Mouse (Mus musculus) liver, embryonic 15.5 days (tissue): ENCODE measurements around the gene Zbtb16. TPM values are rescaled to one million over a fixed set of nuclear protein-coding genes. Genes with fewer than 3 reads are reported as not detected.

Source experiments
- ATAC-seq: fragments of 200-750 bp; cut with Nextera tagmentation; 2 replicates; pipeline ENCODE4 v1.8.0; 2017; ENCODE audit warnings: moderate number of reproducible peaks, mild to moderate bottlenecking, moderate library complexity; ENCODE audit not compliant: insufficient read depth
- H3K27ac ChIP-seq: fragments of 300-500 bp; sonication (generic); replicated peaks from 2 replicates; pipeline ENCODE4 v1.5.1; 2015; ENCODE audit warnings: mild to moderate bottlenecking, inconsistent platforms
- H3K27me3 ChIP-seq: fragments of 300-500 bp; sonication (generic); 2 replicates; pipeline ENCODE4 v1.6.1; 2015; ENCODE audit warnings: mild to moderate bottlenecking, inconsistent platforms
- H3K36me3 ChIP-seq: fragments of 300-500 bp; sonication (generic); replicated peaks from 2 replicates; pipeline ENCODE4 v1.6.1; 2015; ENCODE audit warnings: moderate library complexity, mild to moderate bottlenecking, inconsistent platforms
- H3K4me1 ChIP-seq: fragments of 300-500 bp; sonication (generic); replicated peaks from 2 replicates; pipeline ENCODE4 v1.6.1; 2015; ENCODE audit warnings: inconsistent platforms
- H3K4me2 ChIP-seq: fragments of 300-500 bp; sonication (generic); 2 replicates; pipeline ENCODE4 v1.6.1; 2015; ENCODE audit warnings: moderate library complexity, mild to moderate bottlenecking, inconsistent platforms
- H3K4me3 ChIP-seq: fragments of 300-500 bp; sonication (generic); replicated peaks from 2 replicates; pipeline ENCODE4 v1.5.1; 2015; ENCODE audit warnings: mild to moderate bottlenecking, inconsistent platforms
- H3K9ac ChIP-seq: fragments of 300-500 bp; sonication (generic); 2 replicates; pipeline ENCODE4 v1.6.1; 2015; ENCODE audit warnings: moderate library complexity, mild to moderate bottlenecking, inconsistent platforms
- H3K9me3 ChIP-seq: fragments of 300-500 bp; sonication (generic); replicated peaks from 2 replicates; pipeline ENCODE4 v1.6.1; 2016; ENCODE audit warnings: inconsistent platforms
- WGBS: fragments of 180-500 bp; shearing (Covaris S2); methylation state at CpG from one replicate; pipeline ENCODE4 v1.1.7; 2015; ENCODE audit warnings: mixed read lengths; ENCODE audit not compliant: insufficient replicate concordance; 5-methylcytosine and 5-hydroxymethylcytosine counted together
- polyA plus RNA-seq: library from polyadenylated mRNA; unstranded; fragments of >200 nt; fragmentation: Nextera tagmentation; extraction: Ambion mirVana; gene quantifications from 2 replicates; pipeline ENCODE4 v1.2.1, GENCODE M21; 2015

The Zbtb16 gene
- polyA plus RNA-seq, 1 experiment from 2014 or later: 0.54 TPM

- WGBS: 74% methylated on average over 14 of the region's 14 CpGs
- H3K36me3 ChIP-seq: no peaks in the 10 kb centered on the region
- no peaks in the 10 kb centered on the region for H3K9me3 ChIP-seq
- no peak overlapping the region for H3K9ac ChIP-seq
- H3K4me1 ChIP-seq: peaks cover 31% of the 10 kb centered on the region
- H3K27me3 ChIP-seq: 0 out of 2 replicates have a peak, but pooled peaks cover 6% of the 10 kb centered on the region
- H3K4me2 ChIP-seq: no peak overlapping the region
- no peak overlapping the region for H3K4me3 ChIP-seq
- no peak for ATAC-seq
- no peak overlapping the region for H3K27ac ChIP-seq
These were observed 94.5 kb downstream of the Zbtb16 start for GRCm38 (mm10) chr9:48741433-48742077.

DNA sequence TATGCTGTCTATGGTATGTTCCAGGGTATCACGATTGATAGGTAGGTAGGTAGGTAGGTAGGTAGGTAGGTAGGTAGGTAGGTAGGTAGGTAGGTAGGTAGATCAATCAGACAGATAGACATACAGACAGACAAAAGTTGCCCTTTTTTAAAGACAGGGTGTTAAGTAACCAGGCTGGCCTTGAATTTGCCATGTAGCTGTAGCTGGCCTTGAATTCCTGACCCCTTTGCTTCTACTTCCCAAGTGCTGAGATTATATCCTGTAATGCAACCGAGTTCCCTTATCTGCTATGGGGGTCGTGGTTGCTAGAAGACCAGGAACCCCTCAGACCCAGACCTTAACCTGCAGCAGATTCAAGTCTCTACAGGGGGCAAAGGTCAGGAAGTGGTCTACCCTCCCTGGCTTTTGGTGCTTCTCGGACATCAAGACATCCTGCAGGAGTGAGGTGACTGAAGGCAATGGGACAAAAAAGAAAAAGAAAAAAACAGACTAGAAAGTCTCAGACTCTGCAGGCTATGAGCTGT is 95.2 kb downstream of the Zbtb16 start:
- no peaks in the 10 kb centered on the region for H3K36me3 ChIP-seq
- peaks cover 28% of the 10 kb centered on the region for H3K4me1 ChIP-seq
- ATAC-seq: no peak
- 39% methylated on average over 4 of the region's 4 CpGs for WGBS
- H3K27me3 ChIP-seq: 0 out of 2 replicates have a peak, but pooled peaks cover 6% of the 10 kb centered on the region
- no peak overlapping the region for H3K27ac ChIP-seq
- no peak overlapping the region for H3K4me2 ChIP-seq
- H3K4me3 ChIP-seq: no peak overlapping the region
- H3K9ac ChIP-seq: no peak overlapping the region
- no peaks in the 10 kb centered on the region for H3K9me3 ChIP-seq

DNA sequence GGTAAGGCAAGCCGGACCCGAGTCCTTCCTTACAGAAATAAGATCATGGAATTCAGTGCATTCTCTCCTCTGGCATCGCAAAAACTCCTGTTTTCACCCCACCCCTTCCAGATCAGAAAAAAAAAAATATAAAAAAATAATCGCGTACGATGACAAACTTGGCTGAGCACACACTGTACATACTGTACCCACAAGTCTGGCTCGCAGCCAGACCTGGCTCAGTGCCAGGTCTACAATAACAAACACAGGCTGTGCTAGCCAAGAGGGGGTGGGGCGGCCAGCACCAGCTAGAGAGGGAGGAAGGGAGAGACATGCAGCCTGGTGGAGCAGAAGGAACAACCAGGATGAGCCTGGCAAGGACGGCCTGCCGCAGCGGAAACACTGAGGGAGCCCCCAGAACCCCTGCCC is 95.9 kb downstream of the Zbtb16 start:
- Histone ChIP-seq H3K36me3 (no peaks in the 10 kb centered on the region), H3K27ac (no peak overlapping the region), H3K4me3 (no peak overlapping the region), H3K27me3 (0 out of 2 replicates have a peak, but pooled peaks cover 13% of the 10 kb centered on the region), H3K4me1 (peaks cover 22% of the 10 kb centered on the region), H3K4me2 (peak overlapping the region; percentile 23), H3K9me3 (no peaks in the 10 kb centered on the region), H3K9ac (no peak overlapping the region)
- peak; percentile 78 for ATAC-seq
- WGBS: 36% methylated on average over 11 of the region's 11 CpGs

DNA sequence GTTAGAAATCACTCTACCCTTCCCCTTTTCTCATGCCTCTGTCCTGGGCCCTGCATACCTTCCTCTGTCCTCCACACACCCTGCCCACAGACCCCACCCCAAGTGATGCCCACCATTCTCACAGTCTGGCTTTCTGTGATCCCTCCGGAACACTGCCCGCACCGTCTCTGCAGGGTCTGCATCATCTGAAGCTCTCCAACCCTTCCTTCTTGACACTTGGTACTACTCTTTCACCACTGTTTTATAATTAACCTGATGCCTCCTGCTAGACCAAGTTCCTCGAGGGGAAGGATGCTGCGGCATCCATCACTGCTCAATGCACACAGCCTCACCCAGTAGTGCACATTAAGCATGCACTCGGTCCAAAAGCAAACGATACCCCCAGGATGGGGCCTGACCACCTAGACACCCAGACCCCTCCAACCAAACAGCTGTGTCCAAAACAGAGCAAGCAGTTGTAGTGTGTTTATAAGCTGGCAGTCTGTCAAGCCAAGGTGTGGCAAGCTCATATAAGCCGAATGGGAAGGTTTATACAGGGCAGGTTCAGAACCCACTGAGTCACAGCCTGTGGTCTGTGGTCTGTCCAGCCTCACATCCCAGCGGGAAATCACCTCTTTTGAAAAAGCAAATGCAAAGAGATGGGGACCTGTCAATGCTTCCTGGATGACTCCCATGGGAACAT is 97.1 kb downstream of the Zbtb16 start:
- no peak overlapping the region for H3K27ac ChIP-seq
- 0 out of 2 replicates have a peak, but pooled peaks cover 13% of the 10 kb centered on the region for H3K27me3 ChIP-seq
- peaks cover 11% of the 10 kb centered on the region for H3K4me1 ChIP-seq
- H3K4me3 ChIP-seq: no peak overlapping the region
- no peak overlapping the region for H3K4me2 ChIP-seq
- ATAC-seq: no peak
- WGBS: 75% methylated on average over 9 of the region's 9 CpGs
- no peaks in the 10 kb centered on the region for H3K36me3 ChIP-seq
- no peak overlapping the region for H3K9ac ChIP-seq
- no peaks in the 10 kb centered on the region for H3K9me3 ChIP-seq

GRCm38 (mm10) chr9:48737911-48738310 is 98.1 kb downstream of the Zbtb16 start:
- no peak overlapping the region for H3K4me3 ChIP-seq
- H3K36me3 ChIP-seq: no peaks in the 10 kb centered on the region
- WGBS: 49% methylated on average over 2 of the region's 2 CpGs
- H3K9me3 ChIP-seq: no peaks in the 10 kb centered on the region
- no peak overlapping the region for H3K27ac ChIP-seq
- H3K9ac ChIP-seq: no peak overlapping the region
- ATAC-seq: no peak
- 0 out of 2 replicates have a peak, but pooled peaks cover 13% of the 10 kb centered on the region for H3K27me3 ChIP-seq
- H3K4me1 ChIP-seq: peaks cover 11% of the 10 kb centered on the region
- no peak overlapping the region for H3K4me2 ChIP-seq

- Histone ChIP-seq H3K4me3 (no peak overlapping the region), H3K4me2 (no peak overlapping the region), H3K4me1 (peaks cover 11% of the 10 kb centered on the region), H3K27ac (no peak overlapping the region), H3K9me3 (no peaks in the 10 kb centered on the region), H3K36me3 (no peaks in the 10 kb centered on the region), H3K27me3 (0 out of 2 replicates have a peak, but pooled peaks cover 13% of the 10 kb centered on the region), H3K9ac (no peak overlapping the region)
- ATAC-seq: 0 out of 2 replicates have a peak, but pooled peaks have one; percentile 17
- 59% methylated on average over 13 of the region's 13 CpGs for WGBS
These were observed 98.7 kb downstream of the Zbtb16 start for GRCm38 (mm10) chr9:48737210-48737850.

DNA sequence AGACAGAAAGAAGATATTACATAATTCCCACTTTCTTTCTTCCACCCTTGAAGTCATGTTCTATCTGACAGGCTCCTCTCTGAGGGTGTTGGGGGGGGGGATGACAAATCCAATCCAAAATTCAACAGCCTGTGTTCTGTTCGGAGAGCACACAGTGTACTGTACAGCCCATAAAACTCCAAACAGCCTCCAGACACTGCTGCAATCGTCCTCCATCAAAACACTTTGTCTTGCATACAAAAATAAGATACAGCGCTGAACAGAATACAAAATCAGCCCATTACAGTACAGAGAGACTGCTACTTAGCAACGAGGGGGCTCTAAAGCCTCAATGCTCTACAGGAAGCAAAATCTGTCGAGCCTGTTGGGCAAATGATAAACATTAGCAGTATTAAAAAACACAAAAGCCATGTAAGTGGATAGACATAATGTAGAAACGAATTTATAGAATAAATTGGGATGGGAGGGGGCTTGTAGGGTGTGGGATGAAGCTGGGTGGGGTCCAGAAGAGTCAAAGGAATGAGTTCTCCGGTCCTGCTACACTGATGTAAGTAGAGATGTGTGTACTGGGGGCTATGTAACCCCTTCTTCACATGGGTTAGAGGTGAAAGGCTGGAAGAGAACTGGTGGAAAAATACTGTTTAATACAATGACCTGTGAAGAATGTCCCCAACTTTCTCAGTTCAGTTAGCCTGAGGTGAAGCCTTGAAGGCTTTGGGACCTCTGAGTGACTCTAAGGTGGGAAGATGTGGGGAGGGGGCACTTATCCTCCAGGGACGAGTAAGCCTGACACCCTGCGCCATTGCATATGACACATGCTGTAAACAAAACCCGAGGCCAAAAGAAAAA is 99.4 kb downstream of the Zbtb16 start:
- Histone ChIP-seq H3K27me3 (0 out of 2 replicates have a peak, but pooled peaks cover 13% of the 10 kb centered on the region), H3K27ac (no peak overlapping the region), H3K4me1 (peaks cover 11% of the 10 kb centered on the region), H3K4me2 (no peak overlapping the region), H3K36me3 (no peaks in the 10 kb centered on the region), H3K4me3 (no peak overlapping the region), H3K9ac (no peak overlapping the region), H3K9me3 (no peaks in the 10 kb centered on the region)
- 50% methylated on average over 10 of the region's 10 CpGs for WGBS
- ATAC-seq: no peak

- WGBS: 64% methylated on average over 12 of the region's 12 CpGs
- Histone ChIP-seq H3K4me2 (no peak overlapping the region), H3K9ac (no peak overlapping the region), H3K4me3 (no peak overlapping the region), H3K4me1 (peaks cover 9% of the 10 kb centered on the region), H3K27ac (no peak overlapping the region), H3K27me3 (0 out of 2 replicates have a peak, but pooled peaks cover 14% of the 10 kb centered on the region), H3K36me3 (no peaks in the 10 kb centered on the region), H3K9me3 (no peaks in the 10 kb centered on the region)
- ATAC-seq: no peak
These were observed 100.3 kb downstream of the Zbtb16 start for GRCm38 (mm10) chr9:48735466-48736312.

DNA sequence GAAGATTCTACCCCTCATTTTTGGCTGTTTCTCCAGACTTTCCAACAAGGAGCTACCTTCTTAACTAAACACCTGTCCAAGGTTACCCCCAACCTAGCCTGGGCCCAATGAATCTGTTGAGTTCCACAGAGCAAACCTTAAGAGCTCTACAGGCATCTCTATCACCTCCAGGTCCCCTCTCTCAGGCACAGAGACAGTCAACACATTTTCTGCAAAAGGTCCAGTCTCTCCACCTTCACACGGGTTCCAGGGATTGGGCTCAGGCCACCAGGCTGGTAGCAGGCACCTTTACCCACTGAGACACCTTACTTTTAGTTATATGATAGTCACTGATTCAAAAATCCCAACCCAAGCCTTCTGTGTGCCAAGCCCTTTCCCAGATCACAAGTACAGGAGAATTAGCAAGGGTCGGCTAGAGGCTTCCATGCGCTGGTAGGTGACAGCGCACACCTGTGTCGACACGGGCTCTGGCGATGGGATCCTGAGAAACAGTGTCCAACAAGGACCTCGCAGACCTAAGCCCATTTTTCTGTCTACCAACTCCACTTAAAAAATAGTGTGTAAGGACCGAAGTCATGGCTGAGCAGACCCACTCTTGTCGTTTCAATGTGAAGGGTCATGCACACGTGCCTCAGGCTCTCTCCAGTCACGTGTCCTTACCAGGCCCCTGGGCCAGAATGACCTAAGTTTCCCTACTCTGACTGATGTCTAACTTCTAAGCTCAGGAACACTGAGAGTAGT is 101.1 kb downstream of the Zbtb16 start:
- 81% methylated on average over 12 of the region's 12 CpGs for WGBS
- no peak overlapping the region for H3K4me3 ChIP-seq
- no peak overlapping the region for H3K4me2 ChIP-seq
- ATAC-seq: no peak
- no peaks in the 10 kb centered on the region for H3K9me3 ChIP-seq
- H3K4me1 ChIP-seq: peaks cover 1% of the 10 kb centered on the region
- 0 out of 2 replicates have a peak, but pooled peaks cover 15% of the 10 kb centered on the region for H3K27me3 ChIP-seq
- H3K9ac ChIP-seq: no peak overlapping the region
- H3K36me3 ChIP-seq: no peaks in the 10 kb centered on the region
- no peak overlapping the region for H3K27ac ChIP-seq
